Mouse (Mus musculus) erythroblast, embryonic 14.5 days (primary cell): Measurements from ENCODE around the gene Thsd7b.
"Not testable (repeated sequence)": the region's sequence is repeated elsewhere in the genome, so short reads cannot be mapped to it uniquely, and the experiment has no call there.

Experiments
- GATA1 ChIP-seq: IDR thresholded peaks from 2 replicates; pipeline ENCODE4 v1.6.1; 2012; ENCODE audit warnings: low read length, inconsistent platforms, mixed read lengths
- TAL1 ChIP-seq: IDR thresholded peaks from 3 replicates; pipeline ENCODE4 v1.6.1; 2012; ENCODE audit warnings: low read length, inconsistent platforms, mixed read lengths

GRCm38 (mm10) chr1:130186836-130187235 is 913.7 kb downstream of the Thsd7b start:
- not testable (repeated sequence) for TF ChIP-seq GATA1, TAL1
